Mouse (Mus musculus) forebrain, embryonic 15.5 days (tissue): Measurements from ENCODE around the gene Pdgfc. TPM values are rescaled to one million over a fixed set of nuclear protein-coding genes. Genes with fewer than 3 reads are reported as not detected.

Source experiments
- ATAC-seq: fragments of 200-750 bp; cut with Nextera tagmentation; replicated peaks from 2 replicates; pipeline ENCODE4 v1.8.0; 2017; ENCODE audit warnings: mild to moderate bottlenecking, moderate TSS enrichment, moderate library complexity
- H3K27ac ChIP-seq: fragments of 300-500 bp; sonication (generic); replicated peaks from 2 replicates; pipeline ENCODE4 v1.5.1; 2015; ENCODE audit warnings: mild to moderate bottlenecking, inconsistent platforms
- H3K27me3 ChIP-seq: fragments of 300-500 bp; sonication (generic); 2 replicates; pipeline ENCODE4 v1.6.1; 2015; ENCODE audit warnings: inconsistent platforms
- H3K36me3 ChIP-seq: fragments of 300-500 bp; sonication (generic); 2 replicates; pipeline ENCODE4 v1.6.1; 2015; ENCODE audit warnings: mild to moderate bottlenecking, inconsistent platforms
- H3K4me1 ChIP-seq: fragments of 300-500 bp; sonication (generic); 2 replicates; pipeline ENCODE4 v1.6.1; 2015; ENCODE audit warnings: inconsistent platforms
- H3K4me2 ChIP-seq: fragments of 300-500 bp; sonication (generic); replicated peaks from 2 replicates; pipeline ENCODE4 v1.6.1; 2015; ENCODE audit warnings: mild to moderate bottlenecking, inconsistent platforms
- H3K4me3 ChIP-seq: fragments of 300-500 bp; sonication (generic); 2 replicates; pipeline ENCODE4 v1.5.1; 2015; ENCODE audit warnings: mild to moderate bottlenecking, inconsistent platforms
- H3K9ac ChIP-seq: fragments of 300-500 bp; sonication (generic); replicated peaks from 2 replicates; pipeline ENCODE4 v1.6.1; 2015; ENCODE audit warnings: mild to moderate bottlenecking, inconsistent platforms
- H3K9me3 ChIP-seq: fragments of 300-500 bp; sonication (generic); 2 replicates; pipeline ENCODE4 v1.6.1; 2016; ENCODE audit warnings: inconsistent platforms
- WGBS: fragments of 180-500 bp; shearing (Covaris S2); methylation state at CpG from one replicate; pipeline ENCODE4 v1.1.7; 2015; ENCODE audit warnings: mixed read lengths; 5-methylcytosine and 5-hydroxymethylcytosine counted together
- polyA plus RNA-seq: library from polyadenylated mRNA; unstranded; fragments of >200 nt; fragmentation: Nextera tagmentation; extraction: Ambion mirVana; gene quantifications from 2 replicates; pipeline ENCODE4 v1.2.1, GENCODE M21; 2015

Pdgfc gene
- 6.8 and 7.0 TPM in 2 replicates for polyA plus RNA-seq

DNA sequence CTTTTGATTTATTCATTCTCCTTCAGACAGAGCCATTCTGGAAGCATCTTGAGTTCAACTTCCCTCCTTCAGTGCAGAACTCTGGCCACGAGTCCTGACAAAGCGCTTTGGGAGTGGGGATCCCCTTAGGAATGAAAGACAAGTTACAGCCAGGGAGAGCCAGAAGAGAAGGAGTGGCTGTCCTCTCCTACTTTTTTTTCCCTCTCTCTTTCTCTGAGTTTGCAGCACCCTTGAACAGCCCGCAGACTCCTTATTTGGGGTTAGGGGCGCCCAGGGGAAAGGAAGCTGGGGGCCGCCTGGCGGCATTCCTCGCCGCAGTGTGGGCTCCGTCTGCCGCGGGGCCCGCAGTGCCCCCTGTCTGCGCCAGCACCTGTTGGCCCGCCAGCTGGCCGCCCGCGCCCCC, at the start of gene Pdgfc:
Gene Pdgfc, plus strand, starts transcription at position 266 of the 403 bp plus-strand sequence.
- 2% methylated on average over 13 of the region's 17 CpGs for WGBS

DNA sequence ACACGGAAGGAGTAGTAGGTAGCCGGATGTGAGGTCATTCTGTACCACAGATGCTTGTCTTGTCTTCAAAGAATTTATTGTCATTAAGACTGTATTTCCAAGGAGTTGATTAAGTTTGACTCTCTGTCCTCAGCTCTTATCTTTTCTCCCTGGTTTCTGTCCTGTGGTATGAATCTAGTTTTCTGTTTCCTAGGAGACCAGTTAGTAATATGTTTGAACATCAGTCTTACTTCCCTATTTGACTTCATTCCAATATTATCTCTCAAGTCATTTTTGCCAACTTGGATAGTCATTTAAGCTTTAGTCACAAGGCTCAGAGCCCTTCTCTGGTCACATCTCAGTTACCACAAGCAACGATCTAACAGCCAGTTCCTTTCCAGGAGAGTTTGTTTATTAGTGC, 27.0 kb upstream of the Pdgfc start:
- Histone ChIP-seq H3K9me3 (no peaks in the 10 kb centered on the region), H3K27ac (no peak overlapping the region), H3K9ac (no peak overlapping the region), H3K4me2 (no peak overlapping the region), H3K4me1 (no peaks in the 10 kb centered on the region), H3K4me3 (no peak overlapping the region), H3K27me3 (no peaks in the 10 kb centered on the region), H3K36me3 (no peaks in the 10 kb centered on the region)
- WGBS: 91% methylated on average over 3 of the region's 3 CpGs
- no peak for ATAC-seq

More for the DNA sequence above, at the start of gene Pdgfc:
- peaks cover 22% of the 10 kb centered on the region for H3K4me1 ChIP-seq
- peak within 1 kb of the TSS; percentile 79 for H3K9ac ChIP-seq
- no peaks in the 10 kb centered on the region for H3K9me3 ChIP-seq
- peak within 1 kb of the TSS; percentile 87 for H3K27ac ChIP-seq
- no peaks in the 10 kb centered on the region for H3K27me3 ChIP-seq
- no peak for ATAC-seq
- no peaks in the 10 kb centered on the region for H3K36me3 ChIP-seq
- H3K4me3 ChIP-seq: peak within 1 kb of the TSS; percentile 96
- H3K4me2 ChIP-seq: peak within 1 kb of the TSS; percentile 63

DNA sequence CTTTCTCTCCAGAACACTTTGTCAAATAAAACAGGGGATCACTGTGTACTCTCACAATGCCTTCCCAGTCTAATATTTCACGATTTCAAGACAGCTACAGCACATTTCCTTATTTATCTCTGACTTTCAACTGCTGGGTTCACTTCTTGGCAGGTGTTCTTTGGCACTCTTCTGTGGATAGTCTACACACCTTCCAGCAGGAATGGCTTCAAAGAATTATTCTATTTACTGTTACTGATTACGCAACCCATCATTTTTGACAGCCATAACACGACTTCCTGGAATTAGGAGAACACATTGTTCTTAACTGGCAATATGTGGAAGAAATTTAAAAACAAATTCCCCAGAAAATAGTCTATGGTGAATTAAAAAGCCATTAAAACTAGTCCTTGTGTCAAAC, 26.3 kb upstream of the Pdgfc start:
- no peak for ATAC-seq
- no peak overlapping the region for H3K9ac ChIP-seq
- H3K4me2 ChIP-seq: no peak overlapping the region
- no peaks in the 10 kb centered on the region for H3K4me1 ChIP-seq
- 75% methylated on average over 3 of the region's 3 CpGs for WGBS
- H3K27ac ChIP-seq: no peak overlapping the region
- H3K27me3 ChIP-seq: no peaks in the 10 kb centered on the region
- H3K9me3 ChIP-seq: no peaks in the 10 kb centered on the region
- no peaks in the 10 kb centered on the region for H3K36me3 ChIP-seq
- H3K4me3 ChIP-seq: no peak overlapping the region

DNA sequence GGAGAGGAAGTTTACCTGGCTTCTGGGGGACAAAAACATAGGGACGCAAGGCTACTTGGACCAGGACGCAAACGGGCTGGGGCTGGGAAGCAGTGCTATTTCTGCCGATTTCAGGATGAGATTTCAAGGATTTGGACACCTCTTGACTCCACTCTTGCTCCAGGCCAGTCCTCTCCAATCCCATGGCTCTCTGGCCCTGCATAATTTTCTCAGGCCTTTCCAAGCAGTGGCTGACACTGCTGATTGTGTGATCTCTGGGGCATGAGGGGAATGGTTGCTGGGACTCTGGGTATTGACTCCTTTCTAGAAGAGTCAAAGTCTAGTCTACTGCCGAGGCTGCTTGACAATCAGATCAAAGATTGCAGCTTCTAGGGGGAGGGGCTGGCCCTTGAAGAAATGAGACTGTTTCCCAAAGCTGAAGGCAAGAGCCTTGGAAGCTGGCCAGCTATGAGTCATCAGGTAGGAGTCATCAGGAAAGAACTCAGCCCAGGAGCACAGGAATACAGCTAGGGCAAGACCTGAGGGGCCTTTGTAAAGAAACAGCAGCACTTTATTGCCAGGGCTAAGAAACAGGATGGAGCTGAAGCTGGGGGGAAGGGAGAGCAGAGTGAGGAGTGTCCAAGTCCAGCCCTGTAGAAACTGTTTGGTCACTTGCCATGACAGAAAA, 18.7 kb upstream of the Pdgfc start:
- Histone ChIP-seq H3K9me3 (no peaks in the 10 kb centered on the region), H3K9ac (no peak overlapping the region), H3K4me1 (no peaks in the 10 kb centered on the region), H3K27ac (no peak overlapping the region), H3K4me2 (no peak overlapping the region), H3K27me3 (no peaks in the 10 kb centered on the region), H3K4me3 (no peak overlapping the region), H3K36me3 (no peaks in the 10 kb centered on the region)
- 79% methylated on average over 5 of the region's 5 CpGs for WGBS
- no peak for ATAC-seq

DNA sequence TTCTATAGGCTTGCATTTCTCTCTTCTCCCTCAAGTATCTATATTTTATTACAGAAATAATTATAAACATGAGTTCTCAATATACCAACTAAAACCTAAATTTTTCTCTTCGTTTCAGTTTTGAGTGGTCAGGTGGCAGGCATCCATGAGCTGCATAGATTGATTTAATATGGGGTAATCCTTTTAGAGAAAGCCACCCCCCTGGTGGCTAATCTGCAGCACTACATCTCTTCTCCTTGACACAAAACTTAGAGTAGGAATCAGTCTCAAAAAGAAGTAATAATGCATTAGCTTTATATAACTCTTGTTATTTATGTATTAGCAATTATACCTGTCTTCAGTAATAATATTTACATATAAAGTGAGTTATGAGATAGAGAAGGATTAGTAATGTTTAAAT, 16.2 kb upstream of the Pdgfc start:
- Histone ChIP-seq H3K36me3 (no peaks in the 10 kb centered on the region), H3K4me3 (no peak overlapping the region), H3K27me3 (no peaks in the 10 kb centered on the region), H3K4me1 (no peaks in the 10 kb centered on the region), H3K9ac (no peak overlapping the region), H3K4me2 (no peak overlapping the region), H3K27ac (no peak overlapping the region), H3K9me3 (no peaks in the 10 kb centered on the region)
- ATAC-seq: no peak
- WGBS: 62% methylated on average over 1 of the region's 1 CpGs

DNA sequence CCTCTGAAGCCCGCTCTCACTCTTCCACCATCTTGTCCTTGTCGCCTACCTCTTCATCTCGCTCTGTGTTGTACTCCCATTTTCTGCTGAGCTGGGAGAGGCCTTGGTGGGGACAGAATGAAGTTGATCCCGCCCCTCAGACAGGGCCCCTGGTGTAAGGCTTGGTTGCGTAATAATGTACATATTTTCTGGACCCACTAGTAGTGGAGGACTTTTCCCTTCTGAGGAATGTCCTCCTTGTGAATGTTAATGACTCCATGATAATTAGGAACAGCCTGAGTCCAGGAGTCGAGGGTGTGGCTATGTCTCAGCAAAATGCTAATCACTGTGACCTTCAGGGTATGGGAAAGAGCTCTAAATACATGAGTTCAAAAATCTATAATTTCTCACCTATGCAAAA, 14.4 kb upstream of the Pdgfc start:
- Histone ChIP-seq H3K36me3 (no peaks in the 10 kb centered on the region), H3K9me3 (no peaks in the 10 kb centered on the region), H3K4me3 (no peak overlapping the region), H3K27ac (no peak overlapping the region), H3K4me2 (no peak overlapping the region), H3K4me1 (peaks cover 5% of the 10 kb centered on the region), H3K27me3 (no peaks in the 10 kb centered on the region), H3K9ac (no peak overlapping the region)
- WGBS: 86% methylated on average over 6 of the region's 6 CpGs
- no peak; the same call in 1 of the 2 replicates for ATAC-seq

- H3K9me3 ChIP-seq: no peaks in the 10 kb centered on the region
- H3K4me3 ChIP-seq: no peak overlapping the region
- peaks cover 5% of the 10 kb centered on the region for H3K4me1 ChIP-seq
- no peak overlapping the region for H3K27ac ChIP-seq
- 74% methylated on average over 5 of the region's 5 CpGs for WGBS
- H3K9ac ChIP-seq: no peak overlapping the region
- H3K27me3 ChIP-seq: no peaks in the 10 kb centered on the region
- no peak overlapping the region for H3K4me2 ChIP-seq
- no peaks in the 10 kb centered on the region for H3K36me3 ChIP-seq
- ATAC-seq: no peak
These were observed 13.9 kb upstream of the Pdgfc start for GRCm38 (mm10) chr3:81022266-81022665.

DNA sequence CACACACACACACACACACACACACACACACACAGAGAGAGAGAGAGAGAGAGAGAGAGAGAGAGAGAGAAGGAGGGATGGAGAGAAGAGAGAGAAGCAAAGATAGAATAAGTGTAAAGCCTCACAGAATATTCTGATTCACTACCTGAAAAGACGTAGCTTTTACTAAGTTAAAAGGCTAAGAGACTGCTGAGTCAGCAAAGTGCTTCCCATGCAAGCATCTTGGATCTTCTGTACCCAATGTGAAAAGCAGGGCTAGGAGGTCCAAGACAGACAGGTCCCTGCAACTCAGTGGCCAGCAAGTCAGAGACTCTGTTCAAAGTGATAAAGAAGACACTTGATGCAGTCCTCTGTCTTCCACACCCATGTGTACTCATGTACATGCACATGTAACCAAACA, 13.4 kb upstream of the Pdgfc start:
- Histone ChIP-seq H3K27me3 (no peaks in the 10 kb centered on the region), H3K4me1 (peaks cover 5% of the 10 kb centered on the region), H3K36me3 (no peaks in the 10 kb centered on the region), H3K27ac (no peak overlapping the region), H3K4me3 (no peak overlapping the region), H3K9ac (no peak overlapping the region), H3K4me2 (no peak overlapping the region), H3K9me3 (no peaks in the 10 kb centered on the region)
- 62% methylated on average over 1 of the region's 1 CpGs for WGBS
- ATAC-seq: no peak

- Histone ChIP-seq H3K27me3 (no peaks in the 10 kb centered on the region), H3K9me3 (no peaks in the 10 kb centered on the region), H3K36me3 (no peaks in the 10 kb centered on the region), H3K4me3 (no peak overlapping the region), H3K4me1 (peaks cover 5% of the 10 kb centered on the region), H3K27ac (no peak overlapping the region), H3K9ac (no peak overlapping the region), H3K4me2 (no peak overlapping the region)
- peak; percentile 65 for ATAC-seq
- WGBS: 10% methylated on average over 1 of the region's 1 CpGs
These were observed 12.6 kb upstream of the Pdgfc start for GRCm38 (mm10) chr3:81023568-81023967.

DNA sequence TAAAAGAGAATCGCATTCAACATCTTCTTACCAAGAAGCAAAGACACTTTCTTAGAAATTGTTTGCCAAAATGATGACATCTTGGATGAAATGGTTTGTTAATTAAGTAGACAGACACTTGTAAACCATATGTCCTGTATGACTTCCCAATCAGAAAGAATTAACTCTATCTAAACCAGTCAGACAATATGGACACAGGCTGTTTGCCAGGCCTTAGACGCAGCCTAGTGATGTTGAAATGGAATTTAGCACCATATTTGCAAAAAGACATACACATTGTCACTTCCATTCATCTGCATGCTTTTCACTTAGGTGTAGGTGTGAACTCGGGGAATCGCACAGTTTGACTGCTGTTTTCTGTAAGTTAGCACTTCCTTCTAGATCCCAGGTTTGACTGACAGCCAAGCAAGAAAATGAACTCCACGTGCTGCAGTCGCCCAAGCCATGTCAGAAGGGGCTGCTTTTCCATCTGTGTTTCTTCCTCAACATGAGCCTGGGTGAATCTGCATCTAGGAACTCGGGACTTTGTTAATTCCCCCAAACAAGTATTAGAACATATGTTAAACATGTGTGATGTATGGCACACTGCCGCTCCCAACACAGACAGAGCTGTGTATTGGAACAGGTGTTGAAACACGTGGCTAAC, 10.5 kb upstream of the Pdgfc start:
- no peaks in the 10 kb centered on the region for H3K36me3 ChIP-seq
- H3K9me3 ChIP-seq: no peaks in the 10 kb centered on the region
- no peak overlapping the region for H3K4me3 ChIP-seq
- ATAC-seq: peak; percentile 77
- no peak overlapping the region for H3K9ac ChIP-seq
- peak overlapping the region; percentile 40 for H3K27ac ChIP-seq
- 54% methylated on average over 9 of the region's 9 CpGs for WGBS
- H3K27me3 ChIP-seq: no peaks in the 10 kb centered on the region
- H3K4me1 ChIP-seq: peaks cover 5% of the 10 kb centered on the region
- H3K4me2 ChIP-seq: no peak overlapping the region

GRCm38 (mm10) chr3:81028361-81028760, 7.9 kb upstream of the Pdgfc start:
- H3K27me3 ChIP-seq: no peaks in the 10 kb centered on the region
- H3K9me3 ChIP-seq: no peaks in the 10 kb centered on the region
- no peak overlapping the region for H3K4me3 ChIP-seq
- H3K4me2 ChIP-seq: no peak overlapping the region
- no peak overlapping the region for H3K27ac ChIP-seq
- 91% methylated on average over 3 of the region's 3 CpGs for WGBS
- H3K4me1 ChIP-seq: peaks cover 5% of the 10 kb centered on the region
- no peak for ATAC-seq
- no peaks in the 10 kb centered on the region for H3K36me3 ChIP-seq
- H3K9ac ChIP-seq: no peak overlapping the region

DNA sequence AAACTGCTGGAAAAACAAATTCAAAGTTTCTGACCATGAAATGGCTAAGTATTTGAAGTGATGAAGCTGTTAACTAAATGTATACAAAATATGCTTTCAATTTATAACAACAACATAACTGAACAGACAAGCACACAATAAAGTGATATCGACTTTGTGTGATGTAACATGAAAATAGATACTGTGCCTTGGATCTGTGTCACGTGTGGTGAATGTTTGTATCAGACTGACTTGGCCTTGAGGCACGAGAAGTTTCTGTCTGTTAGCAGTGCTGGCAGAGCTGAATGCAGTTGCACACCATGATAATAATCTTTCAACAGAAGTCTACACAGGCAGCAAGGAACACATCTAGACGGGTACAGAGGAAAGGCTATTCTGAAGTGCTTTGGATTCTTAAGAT, 6.9 kb upstream of the Pdgfc start:
- Histone ChIP-seq H3K4me3 (no peak overlapping the region), H3K36me3 (no peaks in the 10 kb centered on the region), H3K27me3 (no peaks in the 10 kb centered on the region), H3K9me3 (no peaks in the 10 kb centered on the region), H3K9ac (no peak overlapping the region), H3K4me2 (no peak overlapping the region), H3K4me1 (peaks cover 5% of the 10 kb centered on the region), H3K27ac (no peak overlapping the region)
- 57% methylated on average over 4 of the region's 4 CpGs for WGBS
- ATAC-seq: no peak

DNA sequence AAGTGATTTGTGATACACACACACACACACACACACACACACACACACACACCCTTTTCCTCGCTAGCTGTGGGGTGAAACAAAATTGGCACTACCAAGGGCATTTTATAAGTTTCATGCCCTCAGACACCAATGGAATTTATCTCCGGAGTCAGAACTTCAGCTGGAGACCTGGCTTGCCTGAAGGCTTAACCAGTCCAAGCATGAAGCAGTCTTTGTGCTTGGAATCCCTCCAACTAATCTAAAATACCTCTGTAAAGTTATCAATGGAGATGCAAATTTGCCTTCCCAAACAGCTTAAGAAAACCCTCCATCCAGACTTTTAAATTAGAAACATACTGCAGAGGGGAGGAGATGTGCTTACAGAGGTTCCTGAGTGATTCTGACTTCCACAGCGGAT, 6.3 kb upstream of the Pdgfc start:
- Histone ChIP-seq H3K9me3 (no peaks in the 10 kb centered on the region), H3K9ac (no peak overlapping the region), H3K27me3 (no peaks in the 10 kb centered on the region), H3K4me1 (peaks cover 5% of the 10 kb centered on the region), H3K4me3 (no peak overlapping the region), H3K36me3 (no peaks in the 10 kb centered on the region), H3K27ac (no peak overlapping the region), H3K4me2 (no peak overlapping the region)
- ATAC-seq: no peak
- 47% methylated on average over 3 of the region's 3 CpGs for WGBS
